Mouse (Mus musculus): Measurements from ENCODE around the gene Filip1. TPM values are rescaled to one million over a fixed set of nuclear protein-coding genes. Genes with fewer than 3 reads are reported as not detected.

The Filip1 gene
- total and polyA plus RNA-seq, 3 experiments: not detected

DNA sequence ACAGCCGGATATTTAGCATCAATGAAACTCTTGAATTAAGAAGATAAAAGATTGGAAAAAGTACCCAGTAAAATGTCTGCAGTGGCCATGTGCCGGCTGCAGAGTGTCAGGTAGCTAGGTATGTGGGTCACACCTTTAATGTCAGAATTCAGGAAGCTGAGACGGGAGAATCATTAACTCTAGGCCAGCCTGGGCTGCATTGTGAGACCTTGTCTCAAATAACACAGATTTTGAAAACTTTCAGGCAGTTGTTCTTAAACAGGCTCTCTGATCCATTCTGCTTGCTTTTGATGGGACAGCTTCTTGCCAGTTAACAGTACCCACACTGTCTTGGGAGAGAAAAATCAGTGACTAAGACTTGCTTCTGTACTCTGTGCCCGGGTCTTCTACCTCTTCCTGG is 43.1 kb downstream of the Filip1 start:
- no peak for DNase-seq (ENCODE audit: low read depth, low spot score)
- no peak overlapping the region for H3K27ac ChIP-seq (ENCODE audit: control insufficient read depth, low read depth, low read length)
- no peak for TF ChIP-seq CTCF (IDR thresholded peaks at IDR 0.05 in 2 of 3, conservative IDR thresholded peaks at IDR 0.05 in 1 of 3; ENCODE audit: control insufficient read depth in 1 of 3, insufficient read depth in 1 of 3, low read depth in 2 of 3, low read length in 3 of 3, poor library complexity in 1 of 3, severe bottlenecking in 1 of 3)
- no peak for TF ChIP-seq SMC3 (IDR thresholded peaks at IDR 0.05; ENCODE audit: low read depth, low read length)
- H3K36me3 ChIP-seq (ENCODE audit: control insufficient read depth in 1 of 2, insufficient read depth in 2 of 2, low read length in 2 of 2): no peaks in the 10 kb centered on the region
- no peak overlapping the region for H3K4me3 ChIP-seq (ENCODE audit: control insufficient read depth in 1 of 2, insufficient read depth in 1 of 2, low read depth in 2 of 2, low read length in 2 of 2)
- H3K9ac ChIP-seq (ENCODE audit: control insufficient read depth, low read depth, low read length, poor library complexity, severe bottlenecking): no peak overlapping the region
- no peaks in the 10 kb centered on the region for H3K79me2 ChIP-seq (ENCODE audit: control insufficient read depth, insufficient read depth, low read length, poor library complexity)
- H3K27me3 ChIP-seq (ENCODE audit: control insufficient read depth in 1 of 2, insufficient read depth in 2 of 2, low read length in 2 of 2): peaks cover 0 to 2% of the 10 kb centered on the region in 2 experiments; a peak in 1 of 4 replicates
- no peaks in the 10 kb centered on the region for H3K9me3 ChIP-seq (replicated peaks; ENCODE audit: insufficient read depth, low read length)
- no peaks in the 10 kb centered on the region for H3K4me1 ChIP-seq (ENCODE audit: control insufficient read depth in 1 of 2, insufficient read depth in 2 of 2, low read length in 2 of 2)

DNA sequence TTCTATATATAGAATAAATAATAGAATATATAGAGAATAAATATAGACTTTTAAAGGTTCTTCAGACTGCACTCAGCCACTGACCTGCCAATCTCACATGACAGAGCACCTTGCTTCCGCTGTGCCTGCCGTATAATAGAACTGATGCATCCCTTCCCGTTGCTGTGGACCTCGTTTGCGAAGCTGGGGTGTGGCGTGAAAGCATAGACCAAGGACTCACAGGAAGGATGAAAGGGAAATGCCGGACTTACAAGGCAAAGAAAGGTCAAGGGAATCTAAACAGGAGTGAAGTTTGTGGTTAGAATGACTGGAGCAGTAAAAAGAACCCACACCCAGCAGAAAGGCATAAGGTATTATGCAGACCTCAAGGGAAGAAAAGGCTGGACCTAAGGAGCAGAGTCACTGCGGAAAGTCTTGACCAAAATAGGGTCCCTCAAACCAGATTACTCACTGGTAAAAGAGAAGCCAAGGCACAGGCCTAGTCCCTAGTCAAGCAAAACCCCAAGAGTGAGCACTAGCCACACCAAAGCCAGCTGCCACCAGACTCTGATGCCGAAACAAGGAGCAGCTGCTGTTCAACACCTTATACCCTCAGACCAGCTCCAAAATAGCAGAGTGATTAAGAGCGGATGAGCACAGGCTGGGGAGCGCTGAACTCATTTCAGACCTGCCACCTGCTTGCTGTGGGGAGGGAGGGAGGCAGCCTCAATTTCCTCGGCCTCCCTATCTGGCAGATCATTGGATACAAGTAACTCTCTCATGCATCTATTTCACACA is 45.8 kb downstream of the Filip1 start:
- TF ChIP-seq POLR2A (IDR thresholded peaks at IDR 0.05; ENCODE audit: control insufficient read depth in 1 of 2, insufficient read depth in 1 of 2, low read depth in 1 of 2, low read length in 2 of 2, poor library complexity in 1 of 2): no peak
- no peak for TF ChIP-seq SIN3A (IDR thresholded peaks at IDR 0.05; ENCODE audit: low read length)
- no peak for TF ChIP-seq MEF2A (IDR thresholded peaks at IDR 0.05; ENCODE audit: extremely low read depth, insufficient replicate concordance, low read depth, low read length, poor library complexity, severe bottlenecking)
- TF ChIP-seq MYB (IDR thresholded peaks at IDR 0.05; ENCODE audit: low read depth, low read length): no peak
- no peak for TF ChIP-seq SMC3 (IDR thresholded peaks at IDR 0.05; ENCODE audit: low read depth, low read length)
- no peak for TF ChIP-seq CHD2 (IDR thresholded peaks at IDR 0.05; ENCODE audit: low read length)
- TF ChIP-seq BHLHE40 (IDR thresholded peaks at IDR 0.05; ENCODE audit: borderline replicate concordance, low read depth, low read length): no peak
- TF ChIP-seq GATA1 (IDR thresholded peaks at IDR 0.05; ENCODE audit: low read depth, low read length): no peak
- TF ChIP-seq TCF12 (IDR thresholded peaks at IDR 0.05; ENCODE audit: low read depth, low read length): no peak
- no peak for TF ChIP-seq GABPA (IDR thresholded peaks at IDR 0.05; ENCODE audit: low read depth, low read length)
- TF ChIP-seq NRF1 (IDR thresholded peaks at IDR 0.05; ENCODE audit: insufficient read depth, low read depth, low read length, poor library complexity, severe bottlenecking): no peak
- no peak for TF ChIP-seq UBTF (IDR thresholded peaks at IDR 0.05; ENCODE audit: borderline replicate concordance, insufficient read depth, low read depth, low read length)
- TF ChIP-seq MYC (IDR thresholded peaks at IDR 0.05; ENCODE audit: low read depth, low read length): no peak

More for the DNA sequence above, 45.8 kb downstream of the Filip1 start:
- Histone ChIP-seq H3K4me1 (ENCODE audit: control insufficient read depth in 1 of 2, insufficient read depth in 2 of 2, low read length in 2 of 2) (no peaks in the 10 kb centered on the region), H3K79me2 (ENCODE audit: control insufficient read depth, insufficient read depth, low read length, poor library complexity) (no peaks in the 10 kb centered on the region), H3K36me3 (ENCODE audit: control insufficient read depth in 1 of 2, insufficient read depth in 2 of 2, low read length in 2 of 2) (no peaks in the 10 kb centered on the region), H3K4me3 (ENCODE audit: control insufficient read depth in 1 of 2, insufficient read depth in 1 of 2, low read depth in 2 of 2, low read length in 2 of 2) (no peak overlapping the region), H3K9ac (ENCODE audit: control insufficient read depth, low read depth, low read length, poor library complexity, severe bottlenecking) (no peak overlapping the region), H3K27me3 (ENCODE audit: control insufficient read depth in 1 of 2, insufficient read depth in 2 of 2, low read length in 2 of 2) (peaks cover 0 to 2% of the 10 kb centered on the region in 2 experiments; a peak in 2 of 4 replicates), H3K9me3 (replicated peaks; ENCODE audit: insufficient read depth, low read length) (no peaks in the 10 kb centered on the region), H3K27ac (ENCODE audit: control insufficient read depth, low read depth, low read length) (no peak overlapping the region)
- DNase-seq (ENCODE audit: low read depth, low spot score): no peak

Data from MEL (cell line).